Mouse (Mus musculus) heart, adult 2 months (tissue): ENCODE measurements at regions not wholly inside any gene's neighbourhood (a gene's known extent, or its start where the extent isn't known, plus 50 kb on each side); places are given as distances from the start of the nearest gene placed in this dataset.

ENCODE experiments used
- DNase-seq, 2 experiments: peaks; one replicate each; pipeline ENCODE4 v3.0.0; 2021
- H3K27ac ChIP-seq: fragments of 200-600 bp; 2 replicates; pipeline ENCODE4 v1.8.1; 2022
- H3K27me3 ChIP-seq: fragments of 200-500 bp; 2 replicates; pipeline ENCODE4 v1.6.1; 2012; ENCODE audit warnings: mild to moderate bottlenecking, low read length, inconsistent platforms, mixed read lengths; ENCODE audit not compliant: control insufficient read depth, insufficient read depth
- H3K36me3 ChIP-seq: fragments of 200-500 bp; 2 replicates; pipeline ENCODE4 v1.6.1; 2012; ENCODE audit warnings: low read length, inconsistent platforms; ENCODE audit not compliant: control insufficient read depth, insufficient read depth
- H3K4me1 ChIP-seq: fragments of 200-500 bp; 2 replicates; pipeline ENCODE4 v1.6.1; 2011; ENCODE audit warnings: low read length; ENCODE audit not compliant: control insufficient read depth, insufficient read depth
- H3K4me3 ChIP-seq: fragments of 200-600 bp; 2 replicates; pipeline ENCODE4 v1.8.1; 2022
- H3K79me2 ChIP-seq: fragments of 200-500 bp; replicated peaks from 2 replicates; pipeline ENCODE4 v1.6.1; 2012; ENCODE audit warnings: mild to moderate bottlenecking, inconsistent platforms, low read length, moderate library complexity, mixed read lengths; ENCODE audit not compliant: control insufficient read depth, insufficient read depth
- H3K9ac ChIP-seq: fragments of 200-500 bp; 2 replicates; pipeline ENCODE4 v1.6.1; 2012; ENCODE audit warnings: low read depth, mild to moderate bottlenecking, control low read depth, inconsistent platforms, low read length, mixed read lengths
- CTCF ChIP-seq: fragments of 200-600 bp; IDR thresholded peaks from 2 replicates; pipeline ENCODE4 v1.8.1; 2022; ENCODE audit warnings: antibody characterized with exemption, mild to moderate bottlenecking, moderate library complexity
- EP300 ChIP-seq: fragments of 200-500 bp; IDR thresholded peaks from 2 replicates; pipeline ENCODE4 v1.6.1; 2011; ENCODE audit warnings: low read depth, low read length, control low read depth; ENCODE audit not compliant: insufficient read depth
- POLR2A ChIP-seq: fragments of 200-500 bp; IDR thresholded peaks from 2 replicates; pipeline ENCODE4 v1.6.1; 2011; ENCODE audit warnings: mild to moderate bottlenecking, low read depth, low read length, control low read depth; ENCODE audit not compliant: insufficient read depth
- WGBS: fragments of 180-500 bp; shearing (Covaris S2); methylation state at CpG from one replicate; pipeline ENCODE4 v1.1.7; 2018; 5-methylcytosine and 5-hydroxymethylcytosine counted together
- intact Hi-C: fragments of 180-260 bp; cut with DNase I; formaldehyde crosslinking; loops from one replicate; pipeline ENCODE4 v1.15.1; 2025

DNA sequence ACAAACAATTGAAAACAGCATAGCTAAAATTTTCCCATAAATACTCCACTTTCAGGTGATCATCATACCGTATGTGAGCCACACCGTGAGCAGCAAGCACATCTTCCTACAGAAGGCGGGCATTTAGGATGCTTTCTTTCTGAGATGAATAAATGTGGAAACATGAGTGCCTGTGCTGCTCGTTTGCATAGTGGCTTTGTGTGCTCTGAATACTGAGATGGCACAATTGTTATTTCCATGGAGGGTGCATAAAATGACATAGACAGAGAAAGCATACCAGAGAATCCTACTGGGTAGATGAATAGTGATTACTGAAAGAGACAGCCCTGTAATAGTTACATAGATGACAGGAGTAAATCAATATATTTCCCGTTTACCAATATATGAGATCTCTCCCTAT lies 1287.4 kb upstream of the Sel1l start:
- intact Hi-C loops: no loop called here
- no peak overlapping the region for H3K4me3 ChIP-seq
- H3K9ac ChIP-seq: no peak overlapping the region
- no peak for TF ChIP-seq EP300
- no peak for TF ChIP-seq POLR2A
- TF ChIP-seq CTCF: no peak
- no peaks in the 10 kb centered on the region for H3K79me2 ChIP-seq
- H3K4me1 ChIP-seq: no peaks in the 10 kb centered on the region
- no peak for DNase-seq
- 81% methylated on average over 5 of the region's 5 CpGs for WGBS
- no peaks in the 10 kb centered on the region for H3K27me3 ChIP-seq
- H3K27ac ChIP-seq: no peak overlapping the region
- H3K36me3 ChIP-seq: no peaks in the 10 kb centered on the region

DNA sequence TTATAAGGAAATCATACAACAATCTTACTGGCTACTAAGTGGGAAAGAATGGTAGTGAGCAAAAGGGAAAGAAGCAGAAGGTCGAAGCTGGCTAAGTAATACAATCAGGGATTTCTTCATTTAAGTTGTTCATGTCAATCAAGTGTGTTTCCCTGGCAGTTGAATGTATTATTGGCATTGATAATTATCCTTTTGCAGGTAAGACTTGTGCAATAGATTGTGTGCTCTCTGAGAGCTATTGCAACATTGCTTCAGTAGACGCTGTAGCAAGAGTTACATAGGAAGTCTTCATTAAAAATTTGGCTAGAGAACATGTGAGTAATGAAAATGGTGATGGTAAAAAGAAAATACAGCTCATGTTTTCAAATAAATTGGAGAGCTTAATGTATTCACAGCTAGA lies 1273.3 kb upstream of the Sel1l start:
- no peak for DNase-seq
- intact Hi-C loops: no loop called here
- Histone ChIP-seq H3K9ac (no peak overlapping the region), H3K27ac (no peak overlapping the region), H3K36me3 (no peaks in the 10 kb centered on the region), H3K4me3 (no peak overlapping the region), H3K4me1 (no peaks in the 10 kb centered on the region), H3K79me2 (no peaks in the 10 kb centered on the region), H3K27me3 (no peaks in the 10 kb centered on the region)
- WGBS: 90% methylated on average over 2 of the region's 2 CpGs
- TF ChIP-seq EP300 (no peak), CTCF (no peak), POLR2A (no peak)

GRCm38 (mm10) chr12:93088031-93088790 lies 1239.3 kb upstream of the Sel1l start:
- no peak for DNase-seq
- no peak overlapping the region for H3K4me3 ChIP-seq
- no peak overlapping the region for H3K9ac ChIP-seq
- no peaks in the 10 kb centered on the region for H3K4me1 ChIP-seq
- no peaks in the 10 kb centered on the region for H3K36me3 ChIP-seq
- no peaks in the 10 kb centered on the region for H3K79me2 ChIP-seq
- no peak overlapping the region for H3K27ac ChIP-seq
- 45% methylated on average over 5 of the region's 5 CpGs for WGBS
- intact Hi-C loops: no loop called here
- TF ChIP-seq POLR2A (no peak), EP300 (no peak), CTCF (no peak)
- H3K27me3 ChIP-seq: no peaks in the 10 kb centered on the region

DNA sequence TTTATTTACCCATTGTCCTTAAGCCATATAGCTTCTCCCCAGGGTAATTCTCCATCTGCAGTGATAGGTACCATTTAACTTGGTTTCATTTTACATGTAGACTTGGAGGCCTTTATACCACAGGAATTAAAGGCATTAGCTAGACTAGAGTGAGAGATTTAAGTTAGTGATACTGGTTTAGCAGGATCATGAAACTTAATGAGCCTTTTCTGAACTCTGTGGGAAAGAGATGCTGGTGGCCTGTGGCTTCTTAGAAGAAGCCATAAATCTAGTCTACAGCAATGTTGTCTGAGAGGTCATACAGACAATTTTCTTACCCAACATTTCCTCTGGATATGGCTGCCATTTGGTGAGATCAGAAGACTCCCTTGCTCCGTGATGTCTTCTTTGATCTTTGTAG lies 1214.9 kb upstream of the Sel1l start:
- Histone ChIP-seq H3K4me1 (no peaks in the 10 kb centered on the region), H3K4me3 (no peak overlapping the region), H3K27me3 (no peaks in the 10 kb centered on the region), H3K27ac (no peak overlapping the region), H3K79me2 (no peaks in the 10 kb centered on the region), H3K36me3 (no peaks in the 10 kb centered on the region), H3K9ac (no peak overlapping the region)
- DNase-seq: no peak
- TF ChIP-seq EP300 (no peak), CTCF (no peak), POLR2A (no peak)
- WGBS: 67% methylated on average over 1 of the region's 1 CpGs
- intact Hi-C loops: no loop called here

- intact Hi-C loops: no loop called here
- TF ChIP-seq CTCF (no peak), POLR2A (no peak), EP300 (no peak)
- H3K4me3 ChIP-seq: no peak overlapping the region
These were observed 1170.7 kb upstream of the Sel1l start for GRCm38 (mm10) chr12:93019633-93020032.

DNA sequence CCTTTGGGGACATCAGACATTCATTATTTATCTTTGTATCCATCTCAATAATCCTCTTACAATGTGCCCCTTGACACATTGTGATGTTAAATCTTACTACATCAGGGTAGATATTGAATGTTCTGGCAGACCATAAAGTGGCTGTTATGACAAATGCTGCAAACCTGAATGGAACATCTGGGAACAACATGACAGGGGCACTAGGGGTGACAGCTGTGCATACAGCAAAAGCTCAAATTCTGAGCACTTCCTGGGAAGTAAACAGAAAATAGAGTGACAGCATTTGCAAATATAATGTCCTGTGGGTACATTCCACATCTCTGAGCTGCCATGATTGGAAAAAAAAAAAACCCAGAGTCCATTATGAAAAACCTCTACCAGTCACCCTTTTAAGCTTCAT lies 1162.6 kb upstream of the Sel1l start:
- Histone ChIP-seq H3K4me3 (no peak overlapping the region), H3K9ac (no peak overlapping the region), H3K27me3 (no peaks in the 10 kb centered on the region), H3K4me1 (no peaks in the 10 kb centered on the region), H3K36me3 (no peaks in the 10 kb centered on the region), H3K27ac (no peak overlapping the region), H3K79me2 (no peaks in the 10 kb centered on the region)
- intact Hi-C loops: no loop called here
- no peak for DNase-seq
- TF ChIP-seq CTCF (no peak), POLR2A (no peak)

More at GRCm38 (mm10) chr12:93019633-93020032, 1170.7 kb upstream of the Sel1l start:
- Histone ChIP-seq H3K79me2 (no peaks in the 10 kb centered on the region), H3K36me3 (no peaks in the 10 kb centered on the region), H3K4me1 (no peaks in the 10 kb centered on the region), H3K27me3 (no peaks in the 10 kb centered on the region), H3K9ac (no peak overlapping the region), H3K27ac (no peak overlapping the region)
- DNase-seq: no peak
